Mouse (Mus musculus) adrenal gland, postnatal 25 days (tissue): Measurements from ENCODE around the gene Gm4969. TPM values are rescaled to one million over a fixed set of nuclear protein-coding genes. Genes with fewer than 3 reads are reported as not detected.

Source experiments
- DNase-seq: peaks from one replicate; pipeline ENCODE4 v3.0.0; 2021; ENCODE audit warnings: mixed read lengths
- microRNA-seq, 2 experiments: library from miRNA; unstranded; fragments of <30 nt; microRNA quantifications; one replicate each; pipeline ENCODE4 v1.2.0; 2021
- total RNA-seq: library from RNA; stranded (reverse); gene quantifications from 2 replicates; pipeline ENCODE4 v1.2.3, GENCODE M21; 2021

Gm4969 gene
- total RNA-seq, 1 experiment from 2014 or later, result 0.09 TPM

- no peak for DNase-seq
Measured at GRCm38 (mm10) chr7:19069500-19069899, 48.7 kb downstream of the Gm4969 start.

- DNase-seq, result peak; percentile 67
Measured at GRCm38 (mm10) chr7:19068707-19069106, 49.5 kb downstream of the Gm4969 start.

DNA sequence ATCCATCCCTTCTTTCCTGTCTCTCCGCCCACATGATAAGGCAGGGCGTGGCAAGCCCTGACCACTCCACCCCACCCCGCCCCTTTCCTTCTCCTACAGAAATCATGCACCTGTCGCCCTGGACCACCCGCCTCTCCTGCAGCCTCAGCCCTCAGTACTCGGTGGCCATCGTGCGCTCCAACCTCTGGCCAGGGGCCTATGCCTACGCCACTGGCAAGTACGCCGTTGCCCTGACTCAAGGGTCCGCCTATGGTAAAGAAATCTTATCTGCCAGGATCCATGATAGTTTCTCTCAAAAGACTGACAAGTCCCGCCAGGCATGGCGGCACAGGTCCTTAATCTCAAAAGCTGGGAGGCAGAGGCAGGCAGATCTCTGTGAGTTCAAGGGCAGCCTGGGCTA lies 50.2 kb downstream of the Gm4969 start:
- no peak for DNase-seq

GRCm38 (mm10) chr7:19067063-19067462 lies 51.1 kb downstream of the Gm4969 start:
- DNase-seq, result no peak

DNA sequence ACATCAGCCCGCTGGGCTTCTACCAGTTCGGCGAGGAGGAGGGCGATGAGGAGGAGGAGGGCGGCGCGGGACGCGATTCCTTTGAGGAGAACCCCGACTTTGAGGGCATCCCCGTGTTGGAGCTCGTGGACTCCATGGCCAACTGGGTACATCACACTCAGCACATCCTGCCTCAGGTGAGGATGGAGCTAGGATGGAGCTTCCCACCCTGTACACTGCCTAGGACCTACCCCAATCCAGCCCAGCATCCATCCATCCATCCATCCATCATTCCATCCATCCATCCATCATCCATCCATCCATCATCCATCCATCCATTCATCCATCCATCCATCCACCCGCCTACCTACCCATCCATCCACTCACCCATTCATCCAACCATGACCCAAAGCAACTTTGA lies 52.3 kb downstream of the Gm4969 start:
- no peak for DNase-seq

DNA sequence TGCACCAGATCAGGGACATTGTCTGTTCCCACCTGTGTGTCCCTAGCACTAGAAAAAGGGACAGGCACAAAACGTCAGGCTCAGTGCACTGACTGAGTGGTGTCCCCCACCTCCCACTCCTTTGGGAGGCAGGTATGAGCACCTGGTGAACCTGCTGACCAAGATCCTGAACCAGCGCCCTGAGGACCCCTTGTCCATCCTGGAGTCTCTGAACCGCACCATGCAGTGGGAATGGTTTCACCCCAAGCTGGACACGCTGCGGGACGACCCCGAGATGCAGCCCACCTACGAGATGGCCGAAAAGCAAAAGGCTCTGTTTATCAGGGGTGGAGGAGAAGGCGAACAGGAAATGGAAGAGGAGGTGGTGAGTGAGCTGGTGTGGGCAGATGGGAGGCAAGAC lies 60.8 kb downstream of the Gm4969 start:
- DNase-seq, result no peak

GRCm38 (mm10) chr7:19055108-19055507 lies 63.1 kb downstream of the Gm4969 start:
- DNase-seq, result no peak

DNA sequence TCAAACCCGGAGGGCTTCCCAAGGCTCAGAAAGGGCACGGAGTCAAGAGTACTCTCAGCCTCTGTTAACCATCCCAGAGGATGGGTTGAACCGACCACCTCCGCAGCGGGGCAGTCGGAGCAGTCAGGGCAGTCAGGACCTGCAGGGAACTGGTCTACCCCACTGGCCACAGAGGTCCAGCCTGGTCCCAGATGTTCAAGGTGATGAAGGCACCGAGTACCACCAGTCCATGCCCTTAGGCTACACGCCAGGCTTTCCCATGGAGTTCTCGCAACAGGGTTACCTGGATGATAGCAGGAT lies 63.4 kb downstream of the Gm4969 start:
- no peak for DNase-seq

GRCm38 (mm10) chr7:19054047-19054776 lies 64.0 kb downstream of the Gm4969 start, which contains the start of gene Rsph6a:
Rsph6a (plus strand) TSS chr7:19054690.
- no peak for DNase-seq

- DNase-seq, result no peak
Measured at GRCm38 (mm10) chr7:19053136-19053532, 65.0 kb downstream of the Gm4969 start.

- no peak for DNase-seq
Measured at GRCm38 (mm10) chr7:19052345-19053135, 65.6 kb downstream of the Gm4969 start.

GRCm38 (mm10) chr7:19051161-19051560 lies 67.0 kb downstream of the Gm4969 start:
- no peak for DNase-seq

DNA sequence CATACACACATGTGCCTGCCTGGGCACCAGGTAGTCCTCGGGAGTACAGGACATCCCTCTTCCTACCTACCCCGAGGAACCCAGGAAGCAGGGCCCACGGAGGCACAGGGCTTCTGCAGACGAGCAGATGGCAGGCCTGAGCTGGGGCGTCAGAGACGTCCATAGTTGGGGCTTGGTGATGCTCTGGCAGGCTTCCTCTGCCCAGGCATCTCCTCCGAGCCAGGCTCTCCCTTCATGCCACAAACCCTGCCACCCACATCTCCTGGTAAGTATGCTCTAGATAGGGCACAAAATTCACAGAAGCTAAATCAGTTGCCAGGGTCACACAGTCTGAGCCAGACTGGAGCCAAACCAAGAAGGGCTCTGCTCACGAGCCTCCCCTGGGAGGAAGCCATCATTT lies 68.0 kb downstream of the Gm4969 start:
- no peak for DNase-seq

DNA sequence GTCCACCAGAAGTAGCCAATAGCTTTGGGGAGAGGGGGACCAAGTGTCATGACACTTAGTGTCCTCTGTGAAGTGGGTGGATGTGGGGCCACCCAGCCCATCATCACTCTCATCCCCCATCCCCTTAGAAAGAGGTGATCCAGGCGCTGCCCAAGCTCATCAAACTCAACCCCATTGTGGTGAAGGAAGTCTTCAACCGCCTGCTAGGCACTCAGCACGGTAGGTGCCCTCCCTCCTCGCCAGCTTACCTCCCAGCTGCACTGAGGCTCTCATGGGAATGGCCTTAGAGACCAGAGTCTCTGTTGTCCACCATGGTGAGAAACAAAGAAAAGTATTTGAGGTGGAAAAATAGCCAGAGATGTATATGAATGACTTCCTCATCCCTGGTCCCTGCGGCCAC lies 68.9 kb downstream of the Gm4969 start:
- DNase-seq, result no peak

Small RNA genes within 50 kb of the gene (microRNA-seq; reads per million reads assigned to microRNA genes)
- 1.7 to 2.5 reads per million in 2 experiments for gene Mir3100

Other genes starting within 250 kb of the Gm4969 start
- 1.9 and 2.0 TPM in 2 replicates for gene Pglyrp1, start 247.0 kb downstream of the Gm4969 start, total RNA-seq
- 16.5 and 20.8 TPM in 2 replicates for gene Ccdc61, start 208.0 kb downstream of the Gm4969 start, total RNA-seq
- gene Nova2, start 192.5 kb downstream of the Gm4969 start, total RNA-seq, result 4.9 and 6.2 TPM in 2 replicates
- not detected in 2 replicates for gene Nanos2, start 131.0 kb downstream of the Gm4969 start, total RNA-seq
- gene Mypop, start 127.1 kb downstream of the Gm4969 start, total RNA-seq, result 10.9 and 13.0 TPM in 2 replicates
- 45.8 and 48.3 TPM in 2 replicates for gene Irf2bp1, start 114.3 kb downstream of the Gm4969 start, total RNA-seq
- 0.76 TPM in 1 of 2 replicates, not detected in the other for gene Foxa3, start 94.8 kb downstream of the Gm4969 start, total RNA-seq
- gene Sympk, start 94.0 kb downstream of the Gm4969 start, total RNA-seq, result 120 and 126 TPM in 2 replicates
- not detected in 2 replicates for gene Rsph6a, start 63.7 kb downstream of the Gm4969 start, total RNA-seq
- 53.1 and 64.1 TPM in 2 replicates for gene Dmwd, start 42.1 kb downstream of the Gm4969 start, total RNA-seq
- 106 and 114 TPM in 2 replicates for gene Dmpk, start 34.5 kb downstream of the Gm4969 start, total RNA-seq
- gene Six5, start 23.8 kb downstream of the Gm4969 start, total RNA-seq, result 21.8 and 26.1 TPM in 2 replicates
- gene Fbxo46, start 1.5 kb upstream of the Gm4969 start, total RNA-seq, result 11.7 and 15.1 TPM in 2 replicates
- 15.4 and 20.3 TPM in 2 replicates for gene Qpctl, start 30.9 kb upstream of the Gm4969 start, total RNA-seq
- 90.5 and 99.0 TPM in 2 replicates for gene Snrpd2, start 31.4 kb upstream of the Gm4969 start, total RNA-seq
- gene Gipr, start 47.8 kb upstream of the Gm4969 start, total RNA-seq, result 0.27 and 0.43 TPM in 2 replicates
- gene Eml2, start 58.1 kb upstream of the Gm4969 start, total RNA-seq, result 36.3 and 66.2 TPM in 2 replicates
- 6.2 and 7.5 TPM in 2 replicates for gene Gpr4, start 94.2 kb upstream of the Gm4969 start, total RNA-seq
- 26.9 and 30.6 TPM in 2 replicates for gene Opa3, start 110.0 kb upstream of the Gm4969 start, total RNA-seq
- gene Vasp, start 153.4 kb upstream of the Gm4969 start, total RNA-seq, result 47.4 and 61.4 TPM in 2 replicates
- not detected in 2 replicates for gene Ppm1n, start 161.7 kb upstream of the Gm4969 start, total RNA-seq
- gene Rtn2, start 164.3 kb upstream of the Gm4969 start, total RNA-seq, result 2.5 and 5.3 TPM in 2 replicates
- 1.0 and 1.3 TPM in 2 replicates for gene Fosb, start 191.7 kb upstream of the Gm4969 start, total RNA-seq
- 44.5 and 45.8 TPM in 2 replicates for gene Ercc1, start 226.4 kb upstream of the Gm4969 start, total RNA-seq
- gene Cd3eap, start 241.1 kb upstream of the Gm4969 start, total RNA-seq, result 13.4 and 13.5 TPM in 2 replicates
- 6.7 and 9.3 TPM in 2 replicates for gene Ppp1r13l, start 241.4 kb upstream of the Gm4969 start, total RNA-seq